Mouse (Mus musculus): ENCODE results near the gene Hsf2. TPM values are rescaled to one million over a fixed set of nuclear protein-coding genes. Genes with fewer than 3 reads are reported as not detected.

Gene Hsf2
- 10 to 100 TPM; 29.7 to 34.1 TPM for total RNA-seq (2021)

- intact Hi-C loops (cut with DNase I) = loop anchor here (1.0 kb wide), 1 partner anchor 46 kb away; the partner anchor contains the start of gene Serinc1
- DNase-seq (ENCODE audit: low spot score in 2 of 2) = peak; percentile 96 to 98
Measured at GRCm38 (mm10) chr10:57485908-57486541, at the start of gene Hsf2. TSS of gene Hsf2 (plus strand) at chr10:57486385.

GRCm38 (mm10) chr10:57437898-57438297, 48.3 kb upstream of the Hsf2 start:
- intact Hi-C loops (cut with DNase I) = no loop called here
- peak in 1 of 2 experiments; percentile 6 for DNase-seq (ENCODE audit: low spot score in 2 of 2)

- no peak for DNase-seq (ENCODE audit: low spot score in 2 of 2)
- intact Hi-C loops (cut with DNase I) = loop anchor here (1.0 to 5.0 kb wide), 2 partner anchors 778 to 791 kb away; partner anchors contain the start of gene Duxf3
Measured at GRCm38 (mm10) chr10:57441049-57441448, 45.1 kb upstream of the Hsf2 start.

DNA sequence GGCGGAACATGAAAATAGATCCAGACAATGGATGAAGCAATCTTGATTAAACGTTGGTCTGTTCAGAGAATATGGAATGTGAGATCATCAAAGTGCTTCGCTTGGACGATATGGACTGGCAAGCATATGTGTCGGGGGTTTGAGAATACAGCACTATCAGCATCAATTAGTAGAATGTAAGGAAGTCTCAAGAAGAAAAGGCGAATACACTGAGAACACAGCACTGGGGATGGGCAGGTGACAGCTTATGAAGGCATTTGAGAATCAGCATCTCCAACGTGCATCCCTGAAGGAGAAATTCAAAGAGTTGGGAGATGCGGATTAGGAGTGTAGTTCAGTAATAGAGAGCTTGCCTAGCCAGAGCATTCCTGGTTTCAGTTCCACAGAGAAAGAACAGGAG, 41.8 kb upstream of the Hsf2 start:
- DNase-seq (ENCODE audit: low spot score in 2 of 2) = no peak
- intact Hi-C loops (cut with DNase I) = loop anchor here (5.0 kb wide), 1 partner anchor 788 kb away; the partner anchor contains the start of gene Duxf3

GRCm38 (mm10) chr10:57445655-57446054, 40.5 kb upstream of the Hsf2 start:
- intact Hi-C loops (cut with DNase I) = loop anchor here (5.0 kb wide), 1 partner anchor 1073 kb away; no protein-coding TSS in a partner anchor
- peak in 1 of 2 experiments; percentile 3 for DNase-seq (ENCODE audit: low spot score in 2 of 2)

DNA sequence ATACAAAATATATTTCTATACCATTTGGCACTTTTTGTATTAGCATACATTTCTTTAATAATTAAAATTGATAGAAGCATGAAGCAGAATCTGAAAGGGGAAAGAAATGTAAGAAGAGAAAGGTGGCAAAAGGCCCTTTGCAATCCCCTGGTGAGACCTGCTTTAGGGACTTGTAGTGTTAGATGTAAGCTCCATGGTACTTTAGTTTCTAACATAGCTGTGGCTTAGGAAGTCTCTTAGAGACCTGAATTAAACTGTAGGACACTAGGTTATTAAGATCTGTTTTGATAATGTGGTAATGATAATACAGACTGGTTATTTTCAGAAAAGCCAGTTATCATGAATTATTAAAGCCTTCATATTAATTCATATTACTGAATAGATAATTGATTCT, 38.5 kb upstream of the Hsf2 start:
- intact Hi-C loops (cut with DNase I) = loop anchor here (5.0 kb wide), 1 partner anchor 1075 kb away; no protein-coding TSS in a partner anchor

DNA sequence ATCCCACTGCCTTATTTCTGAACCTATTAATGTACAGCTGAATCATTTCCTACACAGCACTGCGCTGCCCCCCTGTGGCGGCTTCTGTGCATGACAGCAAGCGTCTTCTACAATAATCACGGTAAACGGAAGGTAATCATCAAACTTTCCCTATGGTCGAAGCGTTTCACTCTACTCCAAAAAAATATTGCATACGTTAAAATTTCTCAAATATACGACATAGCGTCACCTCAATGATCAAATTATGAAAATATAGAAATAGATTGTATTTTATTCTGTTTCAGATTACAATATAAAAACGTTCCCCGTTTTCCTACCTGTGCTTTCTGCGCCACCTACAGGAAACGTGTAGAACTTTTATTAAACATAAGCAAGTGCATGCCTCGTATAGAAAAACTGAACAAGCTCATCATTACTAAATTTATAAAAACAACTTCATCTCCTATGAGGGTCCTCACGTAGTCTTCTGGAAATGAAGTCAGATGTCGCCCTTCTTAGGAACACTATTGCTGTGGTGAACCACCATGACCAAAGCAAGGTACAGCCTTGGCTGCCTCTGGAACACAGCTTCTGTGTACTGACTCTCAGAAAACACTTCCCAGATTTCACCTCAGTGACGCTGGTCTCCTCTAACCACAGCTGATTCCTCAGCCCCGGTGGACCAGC, 38.0 kb upstream of the Hsf2 start:
- DNase-seq (ENCODE audit: low spot score in 2 of 2) = peak; percentile 79 to 85
- intact Hi-C loops (cut with DNase I) = loop anchor here (5.0 kb wide), 1 partner anchor 1076 kb away; no protein-coding TSS in a partner anchor

More for the DNA sequence above, 38.5 kb upstream of the Hsf2 start:
- DNase-seq (ENCODE audit: low spot score in 2 of 2) = no peak

DNA sequence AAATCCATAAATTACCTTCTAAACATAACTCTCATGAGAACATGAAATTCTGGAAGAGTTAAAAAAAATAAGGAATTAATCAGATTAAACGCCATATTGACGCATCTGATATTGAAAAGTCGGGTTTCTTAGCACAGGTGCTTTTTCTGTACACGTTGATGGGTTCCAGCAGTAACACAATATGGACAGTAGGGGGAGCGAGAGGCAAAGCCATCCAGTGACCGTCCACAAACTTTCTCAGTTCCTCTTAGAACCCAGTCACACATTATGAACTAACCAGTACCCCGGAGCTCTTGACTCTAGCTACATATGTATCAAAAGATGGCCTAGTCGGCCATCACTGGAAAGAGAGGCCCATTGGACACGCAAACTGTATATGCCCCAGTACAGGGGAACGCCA, 22.9 kb upstream of the Hsf2 start:
- intact Hi-C loops (cut with DNase I) = loop anchor here (10.0 kb wide), 1 partner anchor 48 kb away; no protein-coding TSS in a partner anchor
- DNase-seq (ENCODE audit: low spot score in 2 of 2) = peak in 1 of 2 experiments; percentile 57

GRCm38 (mm10) chr10:57465768-57466167, 20.4 kb upstream of the Hsf2 start:
- DNase-seq (ENCODE audit: low spot score in 2 of 2) = no peak
- intact Hi-C loops (cut with DNase I) = loop anchor here (10.0 kb wide), 1 partner anchor 51 kb away; no protein-coding TSS in a partner anchor

GRCm38 (mm10) chr10:57477121-57477843, 8.9 kb upstream of the Hsf2 start:
- DNase-seq (ENCODE audit: low spot score in 2 of 2) = no peak
- intact Hi-C loops (cut with DNase I) = no loop called here

- intact Hi-C loops (cut with DNase I) = no loop called here
- DNase-seq (ENCODE audit: low spot score in 2 of 2) = no peak
Measured at GRCm38 (mm10) chr10:57481717-57482116, 4.5 kb upstream of the Hsf2 start.

GRCm38 (mm10) chr10:57484741-57485140, 1.4 kb upstream of the Hsf2 start:
- intact Hi-C loops (cut with DNase I) = no loop called here
- no peak for DNase-seq (ENCODE audit: low spot score in 2 of 2)

DNA sequence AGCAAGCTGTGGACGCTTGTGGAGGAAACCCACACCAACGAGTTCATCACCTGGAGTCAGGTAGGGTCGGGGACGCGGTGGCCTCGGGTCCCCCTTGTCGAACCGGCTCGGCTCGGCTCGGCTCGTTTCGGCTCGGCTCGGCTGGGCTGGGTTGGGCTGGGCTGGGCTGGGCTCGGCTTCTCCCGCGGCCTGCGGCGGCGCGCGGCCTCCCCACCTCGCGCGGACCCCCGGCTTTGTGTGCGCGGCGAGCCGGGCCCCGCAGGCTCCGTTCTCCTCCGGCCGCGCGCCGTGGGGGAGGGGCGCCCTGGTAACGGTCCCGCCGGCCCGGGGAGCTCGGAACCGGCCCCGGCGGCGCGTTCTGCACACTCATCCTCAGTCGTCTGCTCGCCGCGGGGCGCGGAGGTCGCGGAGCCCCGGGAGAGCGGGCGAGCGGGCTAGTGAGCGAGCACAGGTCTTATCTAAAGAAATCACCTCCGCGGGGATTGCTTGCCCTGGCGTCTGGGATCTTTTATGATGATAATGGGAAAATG, 422 bp downstream of the Hsf2 start:
- intact Hi-C loops (cut with DNase I) = loop anchor here (1.0 kb wide), 1 partner anchor 46 kb away; the partner anchor contains the start of gene Serinc1
- DNase-seq (ENCODE audit: low spot score in 2 of 2) = no peak

- intact Hi-C loops (cut with DNase I) = no loop called here
- peak in 1 of 2 experiments; percentile 25 for DNase-seq (ENCODE audit: low spot score in 2 of 2)
Measured at GRCm38 (mm10) chr10:57487201-57487600, 1.0 kb downstream of the Hsf2 start.

- DNase-seq (ENCODE audit: low spot score in 2 of 2) = no peak
- intact Hi-C loops (cut with DNase I) = no loop called here
Measured at GRCm38 (mm10) chr10:57488591-57488990, 2.4 kb downstream of the Hsf2 start.

DNA sequence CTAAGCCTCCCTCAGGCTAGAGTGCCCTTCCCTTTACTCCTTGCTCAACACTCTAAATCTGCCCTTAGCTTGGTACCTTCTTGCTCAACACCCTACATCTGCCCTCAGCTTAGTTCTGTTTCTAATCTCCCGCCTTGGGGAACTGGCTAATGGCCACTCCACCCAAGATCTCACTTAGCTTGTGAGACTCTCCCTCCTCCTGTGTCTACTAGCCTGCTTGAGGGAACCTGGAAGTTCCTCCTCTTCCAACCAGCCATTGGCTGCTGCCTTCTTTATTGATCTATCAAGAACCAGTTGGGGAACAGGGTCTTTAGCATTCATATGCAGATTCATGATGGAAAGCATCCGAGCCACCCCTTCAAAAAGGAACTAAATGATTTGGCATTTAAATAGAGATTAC, 5.9 kb downstream of the Hsf2 start:
- DNase-seq (ENCODE audit: low spot score in 2 of 2) = no peak
- intact Hi-C loops (cut with DNase I) = no loop called here

DNA sequence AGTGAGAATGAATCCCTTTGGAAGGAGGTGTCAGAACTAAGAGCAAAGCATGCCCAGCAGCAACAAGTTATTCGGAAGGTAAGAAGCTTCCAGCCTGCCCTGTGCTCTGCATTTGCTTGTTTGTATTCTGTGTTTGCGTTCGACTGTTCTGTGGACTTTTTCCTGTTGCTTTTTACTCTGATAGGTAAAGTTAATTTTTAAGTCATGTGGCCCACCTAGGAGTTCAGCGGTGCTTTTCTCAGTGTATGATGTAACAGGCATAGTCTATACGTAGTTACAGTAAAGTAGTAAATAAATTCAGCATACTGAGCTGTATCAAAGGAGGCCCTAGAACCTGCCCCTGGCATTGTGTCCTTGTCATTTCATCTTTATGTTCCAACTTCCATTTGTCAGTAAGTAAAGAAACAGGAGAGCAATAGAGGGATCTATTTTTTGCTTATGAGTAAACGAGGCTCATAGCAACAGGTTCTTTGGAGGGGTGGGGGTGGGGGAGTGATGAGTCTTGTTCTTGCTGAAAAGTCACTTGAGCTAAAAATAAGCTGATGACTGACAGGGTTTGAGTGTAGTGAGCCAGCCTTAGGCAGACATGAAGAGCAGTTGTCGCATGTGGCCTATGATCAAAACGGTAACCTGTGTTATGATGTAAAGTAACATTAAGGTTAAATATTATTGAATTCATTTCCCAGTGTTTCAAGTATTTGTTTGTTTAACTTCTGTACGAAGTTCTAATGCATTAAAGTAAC, 13.4 kb downstream of the Hsf2 start:
- DNase-seq (ENCODE audit: low spot score in 2 of 2) = no peak
- intact Hi-C loops (cut with DNase I) = loop anchor here (10.0 kb wide), 1 partner anchor 785 kb away; no protein-coding TSS in a partner anchor

- DNase-seq (ENCODE audit: low spot score in 2 of 2) = no peak
- intact Hi-C loops (cut with DNase I) = loop anchor here (10.0 kb wide), 1 partner anchor 970 kb away; no protein-coding TSS in a partner anchor
Measured at GRCm38 (mm10) chr10:57514616-57515015, 28.4 kb downstream of the Hsf2 start.

DNA sequence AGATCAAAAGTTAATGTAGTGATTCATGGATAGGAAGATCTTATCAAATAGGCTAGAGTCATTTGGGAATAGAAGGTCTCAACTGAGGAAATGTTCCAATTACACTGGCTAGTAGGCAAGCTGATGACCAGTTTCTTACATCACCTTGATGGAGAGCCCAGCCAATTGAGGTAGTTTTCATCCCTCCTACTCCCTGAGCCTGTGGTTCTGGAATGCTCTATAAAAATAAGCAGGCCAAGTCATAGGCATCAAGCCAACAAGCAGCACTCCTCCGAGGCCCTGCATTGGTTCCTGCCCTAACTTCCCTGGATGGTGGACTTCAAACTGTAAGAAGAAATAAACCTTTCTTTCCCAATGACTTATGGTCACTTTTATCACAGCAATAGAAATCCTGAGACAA, 29.1 kb downstream of the Hsf2 start:
- intact Hi-C loops (cut with DNase I) = loop anchor here (10.0 kb wide), 1 partner anchor 970 kb away; no protein-coding TSS in a partner anchor
- no peak for DNase-seq (ENCODE audit: low spot score in 2 of 2)

Data from left cerebral cortex, postnatal 25 days (tissue).